Mouse (Mus musculus) ES-E14 (cell line): Measurements from ENCODE around the gene Hbs1l.

ENCODE experiments used
- CHD2 ChIP-seq: IDR thresholded peaks from 2 replicates; pipeline ENCODE4 v1.6.1; 2014; ENCODE audit warnings: mild to moderate bottlenecking, low read depth, low read length, inconsistent platforms
- HCFC1 ChIP-seq: IDR thresholded peaks from 2 replicates; pipeline ENCODE4 v1.6.1; 2012; ENCODE audit warnings: low read length, inconsistent platforms, borderline replicate concordance; ENCODE audit not compliant: insufficient read depth
- MAFK ChIP-seq: IDR thresholded peaks from 2 replicates; pipeline ENCODE4 v1.6.1; 2014; ENCODE audit warnings: mild to moderate bottlenecking, low read depth, low read length, inconsistent platforms; ENCODE audit not compliant: insufficient read depth
- ZC3H11A ChIP-seq: IDR thresholded peaks from 2 replicates; pipeline ENCODE4 v1.6.1; 2012; ENCODE audit warnings: low read depth, mild to moderate bottlenecking, inconsistent platforms, low read length, borderline replicate concordance
- ZNF384 ChIP-seq: IDR thresholded peaks from 2 replicates; pipeline ENCODE4 v1.6.1; 2012; ENCODE audit warnings: low read depth, low read length, inconsistent platforms

- no peak for TF ChIP-seq MAFK
- no peak for TF ChIP-seq CHD2
- no peak for TF ChIP-seq ZNF384
- TF ChIP-seq ZC3H11A = no peak
- no peak for TF ChIP-seq HCFC1
Observed at GRCm38 (mm10) chr10:21405707-21406534, 110.1 kb downstream of the Hbs1l start.
